Mouse (Mus musculus) thymus, postnatal 4 days (tissue): Measurements from ENCODE around the gene Aqp11.

ENCODE experiments used
- DNase-seq: peaks from one replicate; pipeline ENCODE4 v3.0.0; 2021

The Aqp11 gene

GRCm38 (mm10) chr7:97701106-97701505, 37.0 kb downstream of the Aqp11 start:
- no peak for DNase-seq

- DNase-seq, result no peak
These were observed 37.9 kb downstream of the Aqp11 start for GRCm38 (mm10) chr7:97700173-97700572.

- DNase-seq, result peak; percentile 93
These were observed 41.4 kb downstream of the Aqp11 start, which contains the start of gene Clns1a for GRCm38 (mm10) chr7:97696506-97697254. TSS of gene Clns1a (plus strand) at chr7:97696634.

GRCm38 (mm10) chr7:97696133-97696505, 42.0 kb downstream of the Aqp11 start:
- peak; percentile 58 for DNase-seq

- no peak for DNase-seq
These were observed 42.6 kb downstream of the Aqp11 start for GRCm38 (mm10) chr7:97695441-97695840.

GRCm38 (mm10) chr7:97687831-97688230, 50.3 kb downstream of the Aqp11 start:
- DNase-seq, result no peak

- DNase-seq, result no peak
These were observed 58.9 kb downstream of the Aqp11 start for GRCm38 (mm10) chr7:97679239-97679638.
